Mouse (Mus musculus) kidney, postnatal 25 days (tissue): ENCODE measurements around the gene Hps6.

Experiments used
- DNase-seq, 2 experiments: peaks; one replicate each; pipeline ENCODE4 v3.0.0; 2021; ENCODE audit warnings: mixed read lengths in 2 of 2

Hps6 gene

GRCm38 (mm10) chr19:46030196-46030983 is 27.1 kb downstream of the Hps6 start:
- DNase-seq: no peak

GRCm38 (mm10) chr19:46031689-46032432 is 28.6 kb downstream of the Hps6 start:
- DNase-seq: no peak

DNA sequence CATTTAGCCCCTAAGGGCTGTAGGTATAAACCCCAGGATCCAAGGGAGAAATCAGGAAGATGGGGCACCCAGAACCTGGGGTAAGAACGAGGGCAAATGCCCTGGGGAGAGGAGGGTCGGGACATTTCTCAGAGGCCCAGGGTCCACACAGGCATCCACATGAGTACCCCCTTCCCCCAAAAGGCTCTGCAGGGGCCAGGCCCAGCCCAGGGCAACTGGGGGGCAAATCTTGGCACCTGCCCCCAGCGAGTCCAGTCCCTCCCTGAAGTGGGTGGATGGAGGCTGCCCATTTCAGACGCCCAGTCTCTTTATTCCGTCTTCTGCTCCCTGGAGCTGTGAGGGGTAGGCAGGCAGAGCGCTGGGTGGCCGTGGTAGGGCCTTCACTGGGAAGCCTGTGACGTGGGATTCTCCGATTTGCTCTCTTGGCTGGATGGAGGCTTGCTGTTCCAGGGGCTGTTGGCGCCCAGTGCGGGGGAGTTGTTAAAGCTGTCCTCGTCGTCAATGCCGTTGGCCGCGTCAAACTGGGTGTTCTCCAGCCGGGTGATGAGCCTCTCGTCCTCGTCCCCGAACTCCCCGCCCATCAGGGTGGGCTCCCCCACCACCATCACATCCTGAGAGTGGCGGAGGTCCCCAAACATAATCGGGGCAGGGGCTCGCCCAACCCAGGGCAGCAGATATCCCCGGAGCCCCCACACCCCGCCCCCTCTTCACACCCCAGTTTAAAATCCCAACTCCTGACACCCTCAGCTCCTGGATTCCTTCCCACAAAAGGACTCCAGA is 29.6 kb downstream of the Hps6 start:
- no peak for DNase-seq

DNA sequence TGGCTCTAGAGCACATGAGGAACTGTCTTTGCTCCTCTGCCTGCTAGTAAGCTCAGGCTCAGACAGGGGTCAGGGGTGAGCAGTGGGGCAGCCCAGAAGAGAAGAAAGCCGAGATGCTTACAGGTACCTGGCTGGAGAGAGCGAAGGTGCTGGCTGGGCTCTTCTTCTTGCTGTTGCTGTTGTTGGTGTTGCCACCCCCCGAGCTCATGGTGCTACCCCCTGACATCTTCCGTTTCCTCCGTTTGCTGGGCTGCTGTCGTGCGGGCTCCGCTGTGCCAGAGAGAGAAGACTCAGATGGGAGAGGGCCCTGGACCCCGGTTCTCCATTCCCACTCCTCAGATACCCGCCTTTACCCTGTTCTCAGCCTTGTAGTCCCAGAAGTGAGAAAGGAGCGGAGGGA is 30.6 kb downstream of the Hps6 start:
- no peak for DNase-seq

DNA sequence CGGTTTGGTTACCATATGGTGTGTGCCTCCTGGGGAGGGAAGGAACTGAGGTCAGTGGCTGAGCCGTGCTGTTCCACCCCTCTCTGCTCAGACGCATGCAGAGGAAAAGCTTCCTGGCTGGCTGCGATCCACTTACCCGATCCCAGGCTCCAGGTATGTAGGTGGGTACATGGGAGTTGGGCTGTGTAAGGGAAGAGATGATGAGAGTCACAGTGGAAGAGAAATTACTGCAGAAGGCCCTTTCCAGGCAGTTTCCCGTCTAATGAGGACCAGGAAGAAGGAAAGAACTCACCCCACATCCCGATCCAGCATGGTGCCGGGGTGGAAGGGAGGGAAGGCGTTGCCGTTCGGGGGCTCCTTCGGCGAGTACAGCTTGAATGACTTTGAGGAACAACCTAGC is 32.7 kb downstream of the Hps6 start:
- DNase-seq: peak in 1 of 2 experiments; percentile 24

GRCm38 (mm10) chr19:46036477-46037242 is 33.4 kb downstream of the Hps6 start:
- DNase-seq: peak in 1 of 2 experiments; percentile 35

- peak in 1 of 2 experiments; percentile 22 for DNase-seq
These were observed 34.1 kb downstream of the Hps6 start for GRCm38 (mm10) chr19:46037243-46037924.

DNA sequence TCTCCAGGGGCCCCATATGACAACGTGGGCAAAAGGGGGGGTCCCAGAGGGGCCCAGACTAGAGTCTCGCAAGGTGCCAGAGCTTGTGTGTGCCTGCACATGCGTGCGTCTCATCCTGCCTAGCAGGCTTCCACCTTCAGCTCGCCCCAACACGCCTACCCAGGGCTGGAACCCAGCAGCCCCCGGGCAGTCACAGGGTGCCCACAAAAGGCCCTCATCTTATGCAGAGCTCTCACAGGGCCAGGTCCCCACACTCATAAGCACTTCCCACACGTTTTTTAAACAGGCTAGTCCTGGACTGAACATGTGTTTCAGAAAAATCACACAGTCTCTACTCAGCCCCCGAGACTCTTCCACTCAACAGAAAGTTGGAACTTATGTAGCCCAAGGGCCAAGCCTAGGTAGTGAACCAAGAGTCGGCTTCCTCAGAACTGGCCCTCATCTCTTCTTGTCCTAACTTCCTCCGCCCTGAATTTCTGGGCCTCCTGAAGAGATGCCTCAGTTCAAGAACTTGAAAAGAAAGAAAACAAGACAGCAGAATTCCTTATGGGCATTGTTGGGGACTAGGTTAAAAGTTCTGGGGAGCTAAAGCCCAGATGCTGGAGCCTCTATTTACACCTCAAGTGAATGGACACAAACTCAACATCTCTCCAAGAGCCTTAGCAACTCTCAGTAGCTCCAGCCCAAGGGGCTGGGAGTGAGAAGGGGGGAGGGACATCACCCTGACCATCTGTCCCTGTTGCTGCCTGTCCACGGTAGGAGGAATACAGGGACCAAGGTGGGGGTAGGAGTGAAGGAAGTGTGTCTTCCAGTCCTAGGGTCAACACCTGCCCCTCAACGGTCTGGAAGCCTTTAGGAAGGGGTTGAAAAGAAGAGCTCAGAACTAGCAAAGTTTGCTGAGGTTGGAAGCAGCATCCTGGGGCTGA is 34.9 kb downstream of the Hps6 start:
- DNase-seq: peak in 1 of 2 experiments; percentile 46

- no peak for DNase-seq
These were observed 35.5 kb downstream of the Hps6 start for GRCm38 (mm10) chr19:46038851-46039260.

- DNase-seq: peak; percentile 90 to 95
These were observed 36.2 kb downstream of the Hps6 start for GRCm38 (mm10) chr19:46039478-46039877.

GRCm38 (mm10) chr19:46040149-46040902 is 37.0 kb downstream of the Hps6 start:
- DNase-seq: no peak

- no peak for DNase-seq
These were observed 38.1 kb downstream of the Hps6 start for GRCm38 (mm10) chr19:46041299-46041932.

- peak; percentile 96 for DNase-seq
These were observed 38.7 kb downstream of the Hps6 start for GRCm38 (mm10) chr19:46041933-46042475.

DNA sequence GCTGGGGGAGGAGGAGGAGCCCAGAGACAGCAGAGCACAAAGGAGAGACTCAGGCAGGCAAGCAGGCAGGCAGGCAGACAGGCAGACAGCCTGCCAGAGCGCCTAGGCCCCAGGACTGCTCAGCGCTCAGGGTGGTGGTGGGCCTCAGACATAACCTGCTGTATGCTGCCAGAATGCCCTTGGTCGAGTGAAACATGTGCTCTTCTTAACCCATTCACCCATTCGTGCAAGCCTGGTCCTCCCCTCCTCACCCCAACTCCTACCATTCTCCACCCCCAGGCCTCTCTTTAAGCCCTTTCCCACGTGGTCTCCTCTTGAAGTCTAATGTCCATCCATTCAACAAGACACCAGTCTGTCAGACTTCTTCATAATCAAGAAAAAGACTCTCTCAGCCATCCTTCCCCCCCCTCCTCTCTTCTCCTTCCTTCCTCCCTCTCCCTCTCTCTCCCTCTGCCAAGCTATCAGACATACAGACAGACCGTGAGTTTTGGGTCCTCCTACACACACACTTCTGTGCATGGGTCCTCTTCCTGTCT is 39.2 kb downstream of the Hps6 start:
- DNase-seq: peak in 1 of 2 experiments; percentile 71

GRCm38 (mm10) chr19:46043380-46043779 is 40.1 kb downstream of the Hps6 start:
- peak in 1 of 2 experiments; percentile 58 for DNase-seq

GRCm38 (mm10) chr19:46044271-46044992 is 41.1 kb downstream of the Hps6 start, which contains the start of gene Pprc1:
Gene Pprc1, plus strand, starts transcription at chr19:46044886.
- DNase-seq: peak; percentile 73 to 82

DNA sequence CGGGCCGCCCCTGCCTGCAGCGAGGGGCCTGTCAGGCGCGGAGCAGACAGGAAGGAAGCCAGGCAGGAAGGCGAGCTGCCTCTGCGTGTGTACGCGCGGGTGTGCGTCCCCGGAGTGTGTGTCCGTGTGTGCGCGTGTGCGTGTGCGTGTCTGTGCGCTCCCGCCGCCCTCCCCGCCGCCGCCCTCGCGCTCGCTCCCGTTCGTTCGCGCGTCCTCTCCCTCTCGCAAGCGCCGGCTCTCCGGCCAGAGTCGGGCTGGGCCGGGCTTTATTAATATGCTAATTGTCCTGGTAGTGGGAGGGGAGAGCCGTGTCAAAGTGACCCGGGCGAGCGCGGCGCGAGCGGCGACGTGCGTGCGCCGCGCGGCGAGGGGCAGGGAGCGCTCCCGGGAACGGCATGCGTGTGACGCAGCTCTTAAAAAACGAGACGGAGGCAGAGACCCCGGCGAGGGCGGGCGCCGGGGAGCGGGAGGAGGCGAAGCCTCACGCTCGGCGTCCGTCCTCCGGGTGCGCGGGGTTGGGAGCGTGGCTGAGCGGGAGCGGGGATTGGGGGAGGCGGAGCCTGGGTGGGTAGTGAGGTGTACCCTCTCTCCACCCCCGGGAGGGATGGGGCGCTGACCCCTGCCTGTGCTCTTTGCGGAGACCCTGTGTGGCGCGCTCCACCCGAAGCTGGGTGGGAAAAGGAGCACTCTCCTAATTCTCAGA is 41.8 kb downstream of the Hps6 start, which contains the start of gene Ldb1:
Gene Ldb1 (minus strand): TSS at position 222 of the 703 bp plus-strand sequence.
- peak; percentile 87 to 94 for DNase-seq
